Mouse (Mus musculus) layer of hippocampus, postnatal 25 days (tissue): ENCODE data around the gene Nphs2. TPM values are rescaled to one million over a fixed set of nuclear protein-coding genes. Genes with fewer than 3 reads are reported as not detected.

ENCODE experiments used
- DNase-seq, 2 experiments: peaks; one replicate each; pipeline ENCODE4 v3.0.0; 2022; ENCODE audit warnings: mixed read lengths in 2 of 2, low spot score in 1 of 2; ENCODE audit errors: extremely low spot score in 1 of 2
- total RNA-seq, 2 experiments: library from RNA; stranded (reverse); gene quantifications; 2 replicates each; pipeline ENCODE4 v1.2.3; 2021

Nphs2 gene
- total RNA-seq, 2 experiments from 2014 or later: 0.15 TPM; not detected in 1

DNA sequence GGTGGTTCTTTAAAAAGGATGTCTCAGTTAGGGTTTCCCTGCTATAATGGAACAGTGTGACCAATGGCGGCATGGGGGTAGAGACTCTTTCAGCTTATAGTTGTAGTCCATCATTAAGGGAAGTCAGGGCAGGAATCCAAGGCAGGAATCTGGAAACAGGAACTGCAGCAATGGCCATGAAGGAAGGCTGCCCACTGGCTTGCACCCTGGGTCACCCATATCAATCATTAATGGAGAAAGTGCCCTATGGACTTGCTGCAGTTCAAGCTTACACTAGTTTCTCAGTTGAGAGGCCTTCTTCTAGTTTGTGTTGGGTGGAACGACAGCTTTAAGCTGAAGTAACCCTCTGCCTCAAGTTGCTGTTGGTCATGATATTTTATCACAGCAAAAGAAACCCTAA, 41.9 kb downstream of the Nphs2 start:
- no peak for DNase-seq

DNA sequence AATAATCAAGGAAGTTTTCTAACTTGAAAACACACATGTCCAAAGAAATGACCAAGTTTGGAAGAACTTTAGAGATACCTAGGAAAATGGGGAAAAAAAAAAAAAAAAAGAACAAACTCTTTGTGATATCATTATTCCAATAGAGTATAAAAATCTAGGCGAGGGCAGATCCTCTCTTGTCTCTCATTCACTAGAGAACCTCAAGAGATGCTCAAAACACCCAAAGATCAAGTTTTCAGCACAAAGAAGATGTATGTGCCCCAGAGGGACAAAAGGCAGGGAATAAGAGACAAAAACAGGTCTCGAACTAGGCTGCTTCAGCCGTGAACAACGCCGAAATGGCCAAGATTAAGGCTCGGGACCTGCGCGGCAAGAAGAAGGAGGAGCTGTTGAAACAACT, 55.2 kb downstream of the Nphs2 start, which contains the start of gene Gm2000:
Gene Gm2000 (plus strand): TSS at position 301 of the 400 bp plus-strand sequence.
- no peak for DNase-seq

Other genes starting within 250 kb of the Nphs2 start
- gene Fam163a, start 105.7 kb upstream of the Nphs2 start, total RNA-seq: 10 to 100 TPM; 15.3 to 15.8 TPM
- gene Tdrd5, start 7.1 kb upstream of the Nphs2 start, total RNA-seq: 1 to 10 TPM; 4.5 to 6.2 TPM
- gene Gm2000, start 55.3 kb downstream of the Nphs2 start, total RNA-seq: 100 to 1,000 TPM; 295 to 324 TPM
- gene Axdnd1, start 110.4 kb downstream of the Nphs2 start, total RNA-seq: 1 to 10 TPM in 1 of 2 experiments, under 1 TPM in 1; 0.47 to 1.5 TPM
- gene Soat1, start 163.6 kb downstream of the Nphs2 start, total RNA-seq: 10 to 100 TPM; 41.2 to 47.1 TPM
- gene Gm10031, start 213.3 kb downstream of the Nphs2 start, total RNA-seq: 10 to 100 TPM; 45.3 to 48.8 TPM
- 10 to 100 TPM; 78.2 to 83.8 TPM for gene Abl2, start 248.1 kb downstream of the Nphs2 start, total RNA-seq